23 mouse cellular contexts compared by ENCODE assay signal in genomic region chr4:133160821-133161220, GRCm38 (mm10). TPM values are rescaled to one million over a fixed set of nuclear protein-coding genes. Genes with fewer than 3 reads are reported as not detected.
"Had no signal": no experiment of that assay in that cellular context is flagged by ENCODE, and none has a peak within 500 bp of the region (broad histone marks: within the 10 kb centered on the region; RNA-seq: fewer than 3 reads in every experiment).

No protein-coding gene starts in this region.

- H3K27ac ChIP-seq: intestine, embryonic 15.5 days; left cerebral cortex, adult 2 months; limb, embryonic 12.5 days; limb, embryonic 15.5 days; liver, embryonic 14.5 days; lung, embryonic 15.5 days; stomach, embryonic 15.5 days had no signal

- H3K9ac ChIP-seq: intestine, embryonic 15.5 days; kidney, embryonic 15.5 days; limb, embryonic 12.5 days; limb, embryonic 15.5 days; liver, embryonic 14.5 days; liver, postnatal 0 days; lung, embryonic 15.5 days; stomach, embryonic 15.5 days had no signal

- H3K9me3 ChIP-seq: intestine, embryonic 15.5 days; kidney, embryonic 15.5 days; limb, embryonic 12.5 days; limb, embryonic 15.5 days; lung, embryonic 15.5 days; stomach, embryonic 15.5 days had no signal

- H3K4me3 ChIP-seq: intestine, embryonic 15.5 days; kidney, embryonic 15.5 days; left cerebral cortex, adult 2 months; limb, embryonic 12.5 days; limb, embryonic 15.5 days; lung, embryonic 15.5 days; stomach, embryonic 15.5 days had no signal

- H3K4me2 ChIP-seq: intestine, embryonic 15.5 days; kidney, embryonic 15.5 days; limb, embryonic 12.5 days; limb, embryonic 15.5 days; liver, embryonic 11.5 days; lung, embryonic 15.5 days; midbrain, embryonic 11.5 days; stomach, embryonic 15.5 days had no signal

- DNase-seq: kidney, adult 11 months; kidney, adult 8-10 months; kidney, postnatal 14 days; kidney, postnatal 4 days; layer of hippocampus, postnatal 36 days; liver, postnatal 0 days; lung, postnatal 36 days; midbrain, embryonic 14.5 days; thymus, postnatal 36 days had no signal

- H3K27me3 ChIP-seq: intestine, embryonic 15.5 days; kidney, embryonic 15.5 days; limb, embryonic 12.5 days; limb, embryonic 15.5 days; lung, embryonic 15.5 days; stomach, embryonic 15.5 days had no signal

- H3K36me3 ChIP-seq: stomach, embryonic 15.5 days had no signal

- ATAC-seq: intestine, embryonic 15.5 days; liver, postnatal 0 days had no signal

- H3K4me1 ChIP-seq: limb, embryonic 12.5 days had no signal

RNA-seq across cellular contexts. Expression of gene Cd164l2, which starts 51.1 kb away (rescaled TPM):
- total RNA-seq: megakaryocyte progenitor cell, adult 5-6 weeks; megakaryocyte-erythroid progenitor cell, adult 5-6 weeks had no signal

RNA-seq across cellular contexts. Expression of gene Gpr3, which starts 51.5 kb away (rescaled TPM):
- total RNA-seq: megakaryocyte-erythroid progenitor cell, adult 5-6 weeks had no signal
- polyA plus RNA-seq: limb, embryonic 15.5 days; liver, embryonic 11.5 days; liver, embryonic 14.5 days; liver, postnatal 0 days; small intestine, adult 2 months; thymus, postnatal 0 days had no signal
